Mouse (Mus musculus): ENCODE data around the gene Enc1. TPM values are rescaled to one million over a fixed set of nuclear protein-coding genes. Genes with fewer than 3 reads are reported as not detected.

Gene Enc1
- polyA plus RNA-seq, 1 experiment from 2014 or later = 82.4 TPM

GRCm38 (mm10) chr13:97270723-97271122 is 29.8 kb downstream of the Enc1 start:
- Histone ChIP-seq H3K9ac (no peak overlapping the region), H3K27ac (no peak overlapping the region), H3K9me3 (ENCODE audit: control insufficient read depth, low read length) (0 out of 2 replicates have a peak, but pooled peaks cover 5% of the 10 kb centered on the region), H3K27me3 (ENCODE audit: control insufficient read depth, insufficient read depth, low read length) (no peaks in the 10 kb centered on the region), H3K4me3 (replicated peaks; ENCODE audit: low read length) (no peak overlapping the region), H3K36me3 (replicated peaks; ENCODE audit: control insufficient read depth, insufficient read depth) (no peaks in the 10 kb centered on the region), H3K4me1 (replicated peaks; ENCODE audit: control insufficient read depth, insufficient read depth, low read length) (no peaks in the 10 kb centered on the region), H3K4me2 (replicated peaks) (no peak overlapping the region)
- no peak for ATAC-seq (ENCODE audit: low FRiP score)
- DNase-seq (ENCODE audit: low spot score) = no peak
- WGBS = 92% methylated on average over 2 of the region's 2 CpGs

GRCm38 (mm10) chr13:97271641-97272040 is 30.7 kb downstream of the Enc1 start:
- Histone ChIP-seq H3K4me1 (replicated peaks; ENCODE audit: control insufficient read depth, insufficient read depth, low read length) (peaks cover 8% of the 10 kb centered on the region; the same call in 1 of the 2 replicates), H3K4me3 (replicated peaks; ENCODE audit: low read length) (no peak overlapping the region), H3K9ac (no peak overlapping the region), H3K27ac (no peak overlapping the region), H3K4me2 (replicated peaks) (no peak overlapping the region), H3K36me3 (replicated peaks; ENCODE audit: control insufficient read depth, insufficient read depth) (no peaks in the 10 kb centered on the region), H3K9me3 (ENCODE audit: control insufficient read depth, low read length) (0 out of 2 replicates have a peak, but pooled peaks cover 5% of the 10 kb centered on the region), H3K27me3 (ENCODE audit: control insufficient read depth, insufficient read depth, low read length) (no peaks in the 10 kb centered on the region)
- WGBS = 75% methylated on average over 6 of the region's 6 CpGs
- ATAC-seq (ENCODE audit: low FRiP score) (no peak), DNase-seq (ENCODE audit: low spot score) (no peak)

- H3K27ac ChIP-seq = no peak overlapping the region
- H3K4me1 ChIP-seq (replicated peaks; ENCODE audit: control insufficient read depth, insufficient read depth, low read length) = peaks cover 10% of the 10 kb centered on the region; the same call in 1 of the 2 replicates
- H3K9me3 ChIP-seq (ENCODE audit: control insufficient read depth, low read length) = no peaks in the 10 kb centered on the region
- no peaks in the 10 kb centered on the region for H3K27me3 ChIP-seq (ENCODE audit: control insufficient read depth, insufficient read depth, low read length)
- H3K36me3 ChIP-seq (replicated peaks; ENCODE audit: control insufficient read depth, insufficient read depth) = no peaks in the 10 kb centered on the region
- H3K4me2 ChIP-seq (replicated peaks) = no peak overlapping the region
- ATAC-seq (ENCODE audit: low FRiP score) (no peak), DNase-seq (ENCODE audit: low spot score) (no peak)
- H3K4me3 ChIP-seq (replicated peaks; ENCODE audit: low read length) = no peak overlapping the region
- 81% methylated on average over 3 of the region's 3 CpGs for WGBS
- no peak overlapping the region for H3K9ac ChIP-seq
These were observed 33.9 kb downstream of the Enc1 start for GRCm38 (mm10) chr13:97274757-97275156.

GRCm38 (mm10) chr13:97275482-97275881 is 34.6 kb downstream of the Enc1 start:
- no peaks in the 10 kb centered on the region for H3K36me3 ChIP-seq (replicated peaks; ENCODE audit: control insufficient read depth, insufficient read depth)

GRCm38 (mm10) chr13:97282051-97282910 is 41.4 kb downstream of the Enc1 start:
- 21% methylated on average over 26 of the region's 26 CpGs for WGBS

More at GRCm38 (mm10) chr13:97275482-97275881, 34.6 kb downstream of the Enc1 start:
- DNase-seq (ENCODE audit: low spot score) = no peak
- peaks cover 10% of the 10 kb centered on the region; the same call in 1 of the 2 replicates for H3K4me1 ChIP-seq (replicated peaks; ENCODE audit: control insufficient read depth, insufficient read depth, low read length)
- no peaks in the 10 kb centered on the region for H3K27me3 ChIP-seq (ENCODE audit: control insufficient read depth, insufficient read depth, low read length)
- no peak for ATAC-seq (ENCODE audit: low FRiP score)
- H3K9me3 ChIP-seq (ENCODE audit: control insufficient read depth, low read length) = no peaks in the 10 kb centered on the region
- no peak overlapping the region for H3K4me3 ChIP-seq (replicated peaks; ENCODE audit: low read length)
- no peak overlapping the region for H3K27ac ChIP-seq
- no peak overlapping the region for H3K4me2 ChIP-seq (replicated peaks)
- no peak overlapping the region for H3K9ac ChIP-seq
- 82% methylated on average over 10 of the region's 10 CpGs for WGBS

GRCm38 (mm10) chr13:97282911-97283281 is 42.0 kb downstream of the Enc1 start:
- Histone ChIP-seq H3K36me3 (replicated peaks; ENCODE audit: control insufficient read depth, insufficient read depth) (no peaks in the 10 kb centered on the region), H3K9ac (no peak overlapping the region), H3K4me1 (replicated peaks; ENCODE audit: control insufficient read depth, insufficient read depth, low read length) (0 out of 2 replicates have a peak, but pooled peaks cover 13% of the 10 kb centered on the region), H3K27me3 (ENCODE audit: control insufficient read depth, insufficient read depth, low read length) (0 out of 2 replicates have a peak, but pooled peaks cover 5% of the 10 kb centered on the region), H3K9me3 (ENCODE audit: control insufficient read depth, low read length) (no peaks in the 10 kb centered on the region), H3K27ac (no peak overlapping the region), H3K4me3 (replicated peaks; ENCODE audit: low read length) (no peak overlapping the region), H3K4me2 (replicated peaks) (peak overlapping the region; percentile 44)
- WGBS = 9% methylated on average over 9 of the region's 9 CpGs
- no peak for DNase-seq (ENCODE audit: low spot score)
- no peak for ATAC-seq (ENCODE audit: low FRiP score)

More at GRCm38 (mm10) chr13:97282051-97282910, 41.4 kb downstream of the Enc1 start:
- ATAC-seq (ENCODE audit: low FRiP score) = no peak
- 0 out of 2 replicates have a peak, but pooled peaks cover 13% of the 10 kb centered on the region for H3K4me1 ChIP-seq (replicated peaks; ENCODE audit: control insufficient read depth, insufficient read depth, low read length)
- H3K4me2 ChIP-seq (replicated peaks) = peak overlapping the region; percentile 44
- H3K27ac ChIP-seq = no peak overlapping the region
- H3K27me3 ChIP-seq (ENCODE audit: control insufficient read depth, insufficient read depth, low read length) = 0 out of 2 replicates have a peak, but pooled peaks cover 5% of the 10 kb centered on the region
- no peaks in the 10 kb centered on the region for H3K9me3 ChIP-seq (ENCODE audit: control insufficient read depth, low read length)
- peak; percentile 27 for DNase-seq (ENCODE audit: low spot score)
- H3K4me3 ChIP-seq (replicated peaks; ENCODE audit: low read length) = peak overlapping the region; percentile 8
- H3K36me3 ChIP-seq (replicated peaks; ENCODE audit: control insufficient read depth, insufficient read depth) = no peaks in the 10 kb centered on the region
- H3K9ac ChIP-seq = no peak overlapping the region

GRCm38 (mm10) chr13:97287046-97287445 is 46.1 kb downstream of the Enc1 start:
- Histone ChIP-seq H3K27ac (no peak overlapping the region), H3K9me3 (ENCODE audit: control insufficient read depth, low read length) (no peaks in the 10 kb centered on the region), H3K36me3 (replicated peaks; ENCODE audit: control insufficient read depth, insufficient read depth) (no peaks in the 10 kb centered on the region), H3K4me1 (replicated peaks; ENCODE audit: control insufficient read depth, insufficient read depth, low read length) (peaks cover 23% of the 10 kb centered on the region; the same call in 1 of the 2 replicates), H3K4me2 (replicated peaks) (no peak overlapping the region), H3K27me3 (ENCODE audit: control insufficient read depth, insufficient read depth, low read length) (0 out of 2 replicates have a peak, but pooled peaks cover 5% of the 10 kb centered on the region), H3K9ac (no peak overlapping the region), H3K4me3 (replicated peaks; ENCODE audit: low read length) (no peak overlapping the region)
- DNase-seq (ENCODE audit: low spot score) (no peak), ATAC-seq (ENCODE audit: low FRiP score) (no peak)
- 93% methylated on average over 3 of the region's 3 CpGs for WGBS

GRCm38 (mm10) chr13:97290747-97291146 is 49.8 kb downstream of the Enc1 start:
- H3K27me3 ChIP-seq (ENCODE audit: control insufficient read depth, insufficient read depth, low read length) = no peaks in the 10 kb centered on the region
- H3K36me3 ChIP-seq (replicated peaks; ENCODE audit: control insufficient read depth, insufficient read depth) = no peaks in the 10 kb centered on the region
- H3K27ac ChIP-seq = no peak overlapping the region
- H3K4me1 ChIP-seq (replicated peaks; ENCODE audit: control insufficient read depth, insufficient read depth, low read length) = peaks cover 20% of the 10 kb centered on the region; the same call in 1 of the 2 replicates
- no peak overlapping the region for H3K4me2 ChIP-seq (replicated peaks)
- ATAC-seq (ENCODE audit: low FRiP score) (no peak), DNase-seq (ENCODE audit: low spot score) (no peak)
- H3K4me3 ChIP-seq (replicated peaks; ENCODE audit: low read length) = no peak overlapping the region
- WGBS = 33% methylated on average over 3 of the region's 3 CpGs
- no peak overlapping the region for H3K9ac ChIP-seq
- no peaks in the 10 kb centered on the region for H3K9me3 ChIP-seq (ENCODE audit: control insufficient read depth, low read length)

GRCm38 (mm10) chr13:97291354-97291753 is 50.4 kb downstream of the Enc1 start:
- Histone ChIP-seq H3K9ac (no peak overlapping the region), H3K4me3 (replicated peaks; ENCODE audit: low read length) (no peak overlapping the region), H3K27me3 (ENCODE audit: control insufficient read depth, insufficient read depth, low read length) (no peaks in the 10 kb centered on the region), H3K36me3 (replicated peaks; ENCODE audit: control insufficient read depth, insufficient read depth) (no peaks in the 10 kb centered on the region), H3K4me2 (replicated peaks) (no peak overlapping the region), H3K27ac (no peak overlapping the region), H3K9me3 (ENCODE audit: control insufficient read depth, low read length) (no peaks in the 10 kb centered on the region), H3K4me1 (replicated peaks; ENCODE audit: control insufficient read depth, insufficient read depth, low read length) (peaks cover 20% of the 10 kb centered on the region; the same call in 1 of the 2 replicates)
- 80% methylated on average over 17 of the region's 17 CpGs for WGBS
- ATAC-seq (ENCODE audit: low FRiP score) = no peak
- DNase-seq (ENCODE audit: low spot score) = no peak
